ENCODE assay signal across 8 mouse cellular contexts in the genomic region with DNA sequence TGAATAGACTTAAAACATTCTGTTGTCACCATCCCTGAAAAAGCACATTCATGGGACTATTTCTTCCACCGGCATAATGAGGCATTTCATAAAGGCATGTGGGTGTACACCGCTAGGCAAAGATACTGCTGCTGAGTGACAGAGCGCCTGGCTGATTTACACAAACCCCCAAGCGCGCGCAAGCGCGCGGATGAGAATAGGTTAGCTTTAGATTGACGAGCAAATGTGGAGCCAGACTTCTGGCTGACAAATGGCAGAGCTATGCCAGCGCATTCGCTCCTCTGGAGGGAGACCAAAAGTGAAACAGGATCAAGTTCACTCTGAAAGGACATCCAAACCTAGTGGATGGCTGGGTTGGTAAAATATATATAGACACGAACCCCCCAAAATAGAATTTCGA. TPM values are rescaled to one million over a fixed set of nuclear protein-coding genes. Genes with fewer than 3 reads are reported as not detected.
DNase-seq lines count a peak whose midpoint lies in the region; ATAC-seq lines count a peak whose summit lies in the region.

Itgb6 (minus strand) TSS at position 130 of the 400 bp plus-strand sequence.

- no peaks in the 10 kb centered on the region; the same call in 1 of the 2 replicates for H3K27me3 ChIP-seq in neural tube, embryonic 13.5 days

- WGBS in large intestine, adult 2 months, result 81% methylated on average over 14 of the region's 14 CpGs
- 57% methylated on average over 14 of the region's 14 CpGs for WGBS in neural tube, embryonic 13.5 days

- no peak within 1 kb of the TSS for H3K27ac ChIP-seq in neural tube, embryonic 13.5 days (replicated peaks)

- peak; percentile 30 for DNase-seq in adrenal gland, postnatal 10 days
- no peak for DNase-seq in adrenal gland, adult (ENCODE audit: inconsistent age in 2 of 2, low spot score in 1 of 2)
- DNase-seq in urinary bladder, adult 2 months (ENCODE audit: low spot score), result no peak
- no peak for DNase-seq in urinary bladder, adult 18-20 months (ENCODE audit: low spot score in 2 of 2)
- no peak for DNase-seq in large intestine, adult 2 months (ENCODE audit: low read depth, low spot score)
- DNase-seq in ovary, adult 18-20 months (ENCODE audit: low spot score), result no peak
- DNase-seq in spleen, postnatal 10 days (ENCODE audit: low spot score in 2 of 2), result no peak

- no peaks in the 10 kb centered on the region for H3K36me3 ChIP-seq in neural tube, embryonic 13.5 days

- H3K4me3 ChIP-seq in neural tube, embryonic 13.5 days, result no peak within 1 kb of the TSS

- ATAC-seq in neural tube, embryonic 13.5 days (ENCODE audit: low read depth), result no peak

- H3K9me3 ChIP-seq in neural tube, embryonic 13.5 days, result no peaks in the 10 kb centered on the region

- H3K4me2 ChIP-seq in neural tube, embryonic 13.5 days, result 0 out of 2 replicates have a peak within 1 kb of the TSS, but pooled peaks have one; percentile 16

- H3K4me1 ChIP-seq in neural tube, embryonic 13.5 days (replicated peaks), result peaks cover 10% of the 10 kb centered on the region

- H3K9ac ChIP-seq in neural tube, embryonic 13.5 days, result no peak within 1 kb of the TSS

RNA-seq across cellular contexts. Expression of gene Itgb6, which starts in this region (rescaled TPM):
- total RNA-seq in adrenal gland, postnatal 10 days (2021), result 1 to 10 TPM in 1 of 2 experiments, under 1 TPM in 1; 0.81 to 6.0 TPM
- polyA plus RNA-seq in urinary bladder, adult 2 months (2012; rRNA removed), result 15.6 and 17.2 TPM in 2 replicates
- polyA plus RNA-seq in large intestine, adult 2 months (2012; rRNA removed), result 12.4 and 16.0 TPM in 2 replicates
- polyA plus RNA-seq in neural tube, embryonic 13.5 days (2015; fragmentation: Nextera tagmentation; extraction: Ambion mirVana), result 0.13 and 0.22 TPM in 2 replicates

Comparison
In these comparisons a context has a peak if more than half of its experiments do, and no peak if none do; other contexts are left out.
1. RNA of gene Itgb6 (polyA plus RNA-seq): 15.6 to 17.2 TPM in urinary bladder, adult 2 months and 12.4 to 16.0 TPM in large intestine, adult 2 months; 0.13 to 0.22 TPM in neural tube, embryonic 13.5 days; every median in the first group is over 10 times any median in the second.